Mouse (Mus musculus): ENCODE measurements around the gene Psmb3. TPM values are rescaled to one million over a fixed set of nuclear protein-coding genes. Genes with fewer than 3 reads are reported as not detected.

Gene Psmb3
- polyA plus RNA-seq, 1 experiment from 2014 or later: 491 TPM

DNA sequence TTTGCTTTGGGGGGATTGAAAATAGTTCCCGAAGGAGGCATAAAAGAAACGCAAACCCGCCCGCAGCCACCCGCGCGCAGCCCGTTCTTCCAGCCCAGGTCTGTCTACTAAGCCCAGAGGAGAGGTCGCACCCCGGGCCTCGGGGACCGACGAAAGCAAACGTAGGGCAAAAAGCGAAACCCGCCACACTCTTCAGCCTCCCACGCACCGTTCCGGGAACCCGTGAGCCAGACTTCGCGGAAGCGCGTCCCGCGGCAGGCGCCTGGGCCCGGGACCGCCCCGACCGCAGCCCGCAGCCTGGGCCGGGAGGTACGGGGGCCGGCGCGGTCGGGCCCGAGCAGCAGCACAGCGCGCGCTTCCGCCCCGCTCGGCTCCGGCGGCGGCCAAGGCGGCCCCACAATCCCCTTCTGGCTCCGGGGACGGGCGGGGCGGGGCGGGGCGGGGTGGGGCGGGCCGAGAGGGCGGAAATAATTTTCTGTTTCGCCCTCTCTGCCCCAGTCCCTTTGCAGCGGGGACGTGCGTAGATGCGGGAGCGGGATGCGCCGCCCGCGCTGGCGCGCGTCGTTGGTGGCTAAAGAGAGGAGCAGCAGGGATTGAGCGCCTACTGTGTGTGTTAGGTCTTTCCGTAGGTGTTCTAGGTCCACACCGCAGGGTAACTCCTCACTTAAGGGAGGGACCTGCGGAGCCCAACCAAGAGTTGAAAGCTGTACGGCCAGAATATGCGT, 43.0 kb upstream of the Psmb3 start:
- peaks cover 34% of the 10 kb centered on the region for H3K4me1 ChIP-seq (replicated peaks; ENCODE audit: control insufficient read depth, insufficient read depth, low read length)
- under 1% methylated on average over 73 of the region's 78 CpGs for WGBS
- ATAC-seq (replicated peaks; ENCODE audit: low FRiP score, low TSS enrichment, low read depth): peak; percentile 74

GRCm38 (mm10) chr11:97660734-97661647, 42.2 kb upstream of the Psmb3 start:
- H3K4me2 ChIP-seq (ENCODE audit: low read length): peak overlapping the region; percentile 66
- H3K9ac ChIP-seq (ENCODE audit: low read length): peak overlapping the region; percentile 93
- H3K36me3 ChIP-seq (ENCODE audit: control insufficient read depth, insufficient read depth, low read length): peaks cover 7% of the 10 kb centered on the region; the same call in 1 of the 2 replicates
- peaks cover 37% of the 10 kb centered on the region for H3K4me1 ChIP-seq (replicated peaks; ENCODE audit: control insufficient read depth, insufficient read depth, low read length)
- peaks cover 16% of the 10 kb centered on the region for H3K27me3 ChIP-seq (replicated peaks; ENCODE audit: control insufficient read depth, insufficient read depth, low read length)
- DNase-seq (ENCODE audit: low spot score) (no peak), ATAC-seq (replicated peaks; ENCODE audit: low FRiP score, low TSS enrichment, low read depth) (no peak)
- no peaks in the 10 kb centered on the region for H3K9me3 ChIP-seq (ENCODE audit: control insufficient read depth, low read length)
- WGBS: 4% methylated on average over 27 of the region's 27 CpGs
- peak overlapping the region; percentile 84 for H3K4me3 ChIP-seq (ENCODE audit: low read depth, low read length)
- peak overlapping the region; percentile 88 for H3K27ac ChIP-seq (ENCODE audit: low read depth)

More for the DNA sequence above, 43.0 kb upstream of the Psmb3 start:
- Histone ChIP-seq H3K9me3 (ENCODE audit: control insufficient read depth, low read length) (no peaks in the 10 kb centered on the region), H3K4me3 (ENCODE audit: low read depth, low read length) (peak overlapping the region; percentile 67), H3K9ac (ENCODE audit: low read length) (peak overlapping the region; percentile 93), H3K27me3 (replicated peaks; ENCODE audit: control insufficient read depth, insufficient read depth, low read length) (peaks cover 16% of the 10 kb centered on the region), H3K27ac (ENCODE audit: low read depth) (peak overlapping the region; percentile 83), H3K4me2 (ENCODE audit: low read length) (peak overlapping the region; percentile 66), H3K36me3 (ENCODE audit: control insufficient read depth, insufficient read depth, low read length) (no peaks in the 10 kb centered on the region)
- DNase-seq (ENCODE audit: low spot score): peak; percentile 86

- H3K4me1 ChIP-seq (replicated peaks; ENCODE audit: control insufficient read depth, insufficient read depth, low read length): peaks cover 37% of the 10 kb centered on the region
- peak; percentile 82 for DNase-seq (ENCODE audit: low spot score)
- H3K4me2 ChIP-seq (ENCODE audit: low read length): peak overlapping the region; percentile 66
- H3K9me3 ChIP-seq (ENCODE audit: control insufficient read depth, low read length): no peaks in the 10 kb centered on the region
- under 1% methylated on average over 20 of the region's 20 CpGs for WGBS
- ATAC-seq (replicated peaks; ENCODE audit: low FRiP score, low TSS enrichment, low read depth): no peak
- peaks cover 14% of the 10 kb centered on the region; the same call in 1 of the 2 replicates for H3K36me3 ChIP-seq (ENCODE audit: control insufficient read depth, insufficient read depth, low read length)
- H3K27me3 ChIP-seq (replicated peaks; ENCODE audit: control insufficient read depth, insufficient read depth, low read length): peaks cover 16% of the 10 kb centered on the region
- H3K9ac ChIP-seq (ENCODE audit: low read length): peak overlapping the region; percentile 33
- peak overlapping the region; percentile 88 for H3K27ac ChIP-seq (ENCODE audit: low read depth)
- H3K4me3 ChIP-seq (ENCODE audit: low read depth, low read length): peak overlapping the region; percentile 84
These were observed 41.5 kb upstream of the Psmb3 start for GRCm38 (mm10) chr11:97661648-97662133.

- H3K9me3 ChIP-seq (ENCODE audit: control insufficient read depth, low read length): no peaks in the 10 kb centered on the region
- ATAC-seq (replicated peaks; ENCODE audit: low FRiP score, low TSS enrichment, low read depth) (no peak), DNase-seq (ENCODE audit: low spot score) (peak; percentile 81)
- 2% methylated on average over 21 of the region's 21 CpGs for WGBS
- peak overlapping the region; percentile 84 for H3K4me3 ChIP-seq (ENCODE audit: low read depth, low read length)
- H3K27ac ChIP-seq (ENCODE audit: low read depth): peak overlapping the region; percentile 88
- peaks cover 20% of the 10 kb centered on the region; the same call in 1 of the 2 replicates for H3K36me3 ChIP-seq (ENCODE audit: control insufficient read depth, insufficient read depth, low read length)
- H3K9ac ChIP-seq (ENCODE audit: low read length): peak overlapping the region; percentile 75
- H3K4me1 ChIP-seq (replicated peaks; ENCODE audit: control insufficient read depth, insufficient read depth, low read length): peaks cover 37% of the 10 kb centered on the region
- H3K4me2 ChIP-seq (ENCODE audit: low read length): peak overlapping the region; percentile 66
- H3K27me3 ChIP-seq (replicated peaks; ENCODE audit: control insufficient read depth, insufficient read depth, low read length): peaks cover 16% of the 10 kb centered on the region
These were observed 40.8 kb upstream of the Psmb3 start for GRCm38 (mm10) chr11:97662207-97662892.

DNA sequence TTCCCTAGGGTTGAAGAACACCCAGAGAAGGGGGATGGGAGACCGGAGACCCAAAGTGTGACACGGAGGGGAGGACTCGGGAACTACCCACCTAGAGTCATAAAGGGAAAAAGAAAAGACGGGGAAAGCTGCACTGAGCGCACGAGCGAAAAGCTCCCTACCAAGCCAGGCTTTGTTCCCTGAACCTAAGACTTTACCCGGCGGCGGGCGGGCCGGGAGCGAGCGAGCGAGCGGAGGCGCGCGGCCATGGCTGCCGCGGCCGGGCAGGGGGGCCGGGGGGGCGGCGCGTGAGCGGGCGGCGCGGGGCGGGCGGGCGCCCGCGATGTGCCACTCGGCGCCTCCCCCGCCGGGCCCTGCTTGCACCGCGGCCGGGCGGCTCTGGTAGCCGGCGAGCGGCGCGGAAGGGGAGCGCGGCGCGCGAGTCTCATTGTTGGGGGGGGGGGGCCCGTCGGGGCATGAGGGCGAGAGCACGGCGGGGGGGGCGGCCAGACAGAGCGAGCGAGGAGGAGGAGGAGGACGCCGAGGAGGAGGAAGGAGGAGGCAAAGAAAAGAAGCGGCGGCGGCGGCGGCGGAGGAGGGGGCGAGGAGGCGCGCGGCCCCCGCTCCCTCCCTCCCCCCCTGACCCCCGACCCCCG, 40.2 kb upstream of the Psmb3 start, which contains the start of gene Mllt6:
Gene Mllt6 (plus strand): TSS at position 522 of the 635 bp plus-strand sequence.
- under 1% methylated on average over 27 of the region's 76 CpGs for WGBS
- H3K36me3 ChIP-seq (ENCODE audit: control insufficient read depth, insufficient read depth, low read length): peaks cover 24% of the 10 kb centered on the region; the same call in 1 of the 2 replicates
- H3K4me2 ChIP-seq (ENCODE audit: low read length): peak within 1 kb of the TSS; percentile 66
- H3K4me3 ChIP-seq (ENCODE audit: low read depth, low read length): peak within 1 kb of the TSS; percentile 84
- H3K27me3 ChIP-seq (replicated peaks; ENCODE audit: control insufficient read depth, insufficient read depth, low read length): peaks cover 16% of the 10 kb centered on the region
- DNase-seq (ENCODE audit: low spot score): no peak
- H3K9me3 ChIP-seq (ENCODE audit: control insufficient read depth, low read length): no peaks in the 10 kb centered on the region
- peak; percentile 28 for ATAC-seq (replicated peaks; ENCODE audit: low FRiP score, low TSS enrichment, low read depth)
- peak within 1 kb of the TSS; percentile 88 for H3K27ac ChIP-seq (ENCODE audit: low read depth)
- H3K9ac ChIP-seq (ENCODE audit: low read length): peak within 1 kb of the TSS; percentile 75
- peaks cover 37% of the 10 kb centered on the region for H3K4me1 ChIP-seq (replicated peaks; ENCODE audit: control insufficient read depth, insufficient read depth, low read length)

DNA sequence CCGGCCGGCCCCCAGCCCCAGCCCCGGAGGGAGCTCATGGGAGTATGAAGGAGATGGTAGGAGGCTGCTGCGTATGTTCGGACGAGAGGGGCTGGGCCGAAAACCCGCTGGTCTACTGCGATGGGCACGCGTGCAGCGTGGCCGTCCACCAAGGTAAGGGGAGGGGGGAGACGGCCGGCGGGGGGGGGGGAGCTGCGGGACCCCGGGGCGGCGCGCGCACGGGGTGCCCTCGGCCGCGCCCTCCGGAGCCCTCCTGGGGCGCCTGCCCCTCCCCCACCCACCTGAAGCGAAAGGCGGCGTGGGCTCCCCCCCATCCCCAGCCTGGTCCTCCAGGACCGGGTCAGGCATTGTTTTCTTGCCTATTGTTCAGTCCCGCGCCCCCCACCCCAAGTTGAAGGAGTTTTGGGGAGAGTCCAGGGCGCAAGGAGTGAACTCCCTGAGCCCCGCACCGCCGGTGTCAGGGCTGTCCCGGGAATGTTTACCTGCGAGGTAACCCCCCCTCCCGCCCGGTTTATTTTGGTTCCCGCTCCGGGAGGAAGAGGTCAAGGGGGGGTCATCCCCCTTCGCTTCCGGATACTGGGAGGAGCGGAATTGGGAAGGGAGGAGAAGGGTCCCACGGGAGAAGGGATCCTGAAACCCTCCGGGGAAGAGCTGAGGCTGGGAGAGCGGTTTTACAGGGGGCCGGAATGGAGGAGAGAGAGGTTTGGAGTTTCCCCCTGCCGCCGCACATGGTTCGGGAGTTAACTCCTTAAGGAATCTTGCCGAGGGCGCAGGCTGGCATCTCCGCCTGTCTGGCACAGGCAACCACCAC, 39.5 kb upstream of the Psmb3 start:
- Histone ChIP-seq H3K4me2 (ENCODE audit: low read length) (peak overlapping the region; percentile 66), H3K27ac (ENCODE audit: low read depth) (peak overlapping the region; percentile 88), H3K4me1 (replicated peaks; ENCODE audit: control insufficient read depth, insufficient read depth, low read length) (peaks cover 37% of the 10 kb centered on the region), H3K9ac (ENCODE audit: low read length) (peak overlapping the region; percentile 75), H3K36me3 (ENCODE audit: control insufficient read depth, insufficient read depth, low read length) (peaks cover 31% of the 10 kb centered on the region), H3K4me3 (ENCODE audit: low read depth, low read length) (peak overlapping the region; percentile 84), H3K9me3 (ENCODE audit: control insufficient read depth, low read length) (no peaks in the 10 kb centered on the region), H3K27me3 (replicated peaks; ENCODE audit: control insufficient read depth, insufficient read depth, low read length) (peaks cover 16% of the 10 kb centered on the region)
- ATAC-seq (replicated peaks; ENCODE audit: low FRiP score, low TSS enrichment, low read depth): no peak
- DNase-seq (ENCODE audit: low spot score): peak; percentile 76
- WGBS: under 1% methylated on average over 39 of the region's 57 CpGs

GRCm38 (mm10) chr11:97664339-97664665, 38.9 kb upstream of the Psmb3 start:
- Histone ChIP-seq H3K9me3 (ENCODE audit: control insufficient read depth, low read length) (no peaks in the 10 kb centered on the region), H3K4me3 (ENCODE audit: low read depth, low read length) (peak overlapping the region; percentile 84), H3K36me3 (ENCODE audit: control insufficient read depth, insufficient read depth, low read length) (peaks cover 37% of the 10 kb centered on the region), H3K4me1 (replicated peaks; ENCODE audit: control insufficient read depth, insufficient read depth, low read length) (peaks cover 37% of the 10 kb centered on the region), H3K9ac (ENCODE audit: low read length) (peak overlapping the region; percentile 75), H3K27me3 (replicated peaks; ENCODE audit: control insufficient read depth, insufficient read depth, low read length) (peaks cover 16% of the 10 kb centered on the region), H3K4me2 (ENCODE audit: low read length) (peak overlapping the region; percentile 66), H3K27ac (ENCODE audit: low read depth) (peak overlapping the region; percentile 88)
- DNase-seq (ENCODE audit: low spot score) (peak; percentile 78), ATAC-seq (replicated peaks; ENCODE audit: low FRiP score, low TSS enrichment, low read depth) (no peak)
- 1% methylated on average over 6 of the region's 8 CpGs for WGBS

Data from intestine, embryonic 14.5 days (tissue).